Mouse (Mus musculus) thymus, postnatal 25 days (tissue): ENCODE measurements around the gene Tmem121.
"Not testable (repeated sequence)": the region's sequence is repeated elsewhere in the genome, so short reads cannot be mapped to it uniquely, and the experiment has no call there.

Experiments used
- DNase-seq: peaks from one replicate; pipeline ENCODE4 v3.0.0; 2022

Gene Tmem121

GRCm38 (mm10) chr12:113222748-113223147 lies 37.0 kb downstream of the Tmem121 start:
- peak; percentile 76 for DNase-seq

GRCm38 (mm10) chr12:113224206-113224605 lies 38.5 kb downstream of the Tmem121 start:
- DNase-seq = peak; percentile 71

GRCm38 (mm10) chr12:113224687-113225091 lies 39.0 kb downstream of the Tmem121 start:
- DNase-seq = no peak

- DNase-seq = no peak
These were observed 42.4 kb downstream of the Tmem121 start for GRCm38 (mm10) chr12:113227970-113228593.

- DNase-seq = no peak
These were observed 45.0 kb downstream of the Tmem121 start for GRCm38 (mm10) chr12:113230741-113231140.

- not testable (repeated sequence) for DNase-seq
These were observed 46.0 kb downstream of the Tmem121 start for GRCm38 (mm10) chr12:113231551-113232263.

GRCm38 (mm10) chr12:113232264-113232750 lies 46.6 kb downstream of the Tmem121 start:
- DNase-seq = not testable (repeated sequence)
